Mouse (Mus musculus) forebrain, embryonic 16.5 days (tissue): ENCODE measurements at regions not wholly inside any gene's neighbourhood (a gene's known extent, or its start where the extent isn't known, plus 50 kb on each side); places are given as distances from the start of the nearest gene placed in this dataset.

Source experiments
- ATAC-seq: fragments of 200-750 bp; cut with Nextera tagmentation; 2 replicates; pipeline ENCODE4 v1.8.0; 2017; ENCODE audit warnings: mild to moderate bottlenecking, moderate library complexity
- H3K27ac ChIP-seq: fragments of 300-500 bp; sonication (generic); 2 replicates; pipeline ENCODE4 v1.5.1; 2014; ENCODE audit warnings: low read length, control low read depth
- H3K27me3 ChIP-seq: fragments of 300-500 bp; sonication (generic); replicated peaks from 2 replicates; pipeline ENCODE4 v1.6.1; 2014; ENCODE audit warnings: low read length; ENCODE audit not compliant: control insufficient read depth, insufficient read depth
- H3K36me3 ChIP-seq: fragments of 300-500 bp; sonication (generic); 2 replicates; pipeline ENCODE4 v1.6.1; 2014; ENCODE audit not compliant: control insufficient read depth, insufficient read depth
- H3K4me1 ChIP-seq: fragments of 300-500 bp; sonication (generic); replicated peaks from 2 replicates; pipeline ENCODE4 v1.6.1; 2014; ENCODE audit warnings: low read length; ENCODE audit not compliant: control insufficient read depth, insufficient read depth
- H3K4me2 ChIP-seq: fragments of 300-500 bp; sonication (generic); 2 replicates; pipeline ENCODE4 v1.6.1; 2014; ENCODE audit warnings: mild to moderate bottlenecking, low read length, control low read depth
- H3K4me3 ChIP-seq: fragments of 300-500 bp; sonication (generic); replicated peaks from 2 replicates; pipeline ENCODE4 v1.5.1; 2014; ENCODE audit warnings: mild to moderate bottlenecking, low read length, control low read depth
- H3K9ac ChIP-seq: fragments of 300-500 bp; sonication (generic); replicated peaks from 2 replicates; pipeline ENCODE4 v1.6.1; 2014; ENCODE audit warnings: low read depth, low read length, control low read depth
- H3K9me3 ChIP-seq: fragments of 300-500 bp; sonication (generic); 2 replicates; pipeline ENCODE4 v1.6.1; 2016; ENCODE audit warnings: low read length; ENCODE audit not compliant: control insufficient read depth
- WGBS: fragments of 180-500 bp; shearing (Covaris S2); extraction: QIAGEN DNeasy Blood & Tissue Kit; methylation state at CpG from one replicate; pipeline ENCODE4 v1.1.7; 2014; 5-methylcytosine and 5-hydroxymethylcytosine counted together

- no peak overlapping the region for H3K4me2 ChIP-seq
- H3K4me1 ChIP-seq: peaks cover 12% of the 10 kb centered on the region
- no peak for ATAC-seq
- no peak overlapping the region for H3K9ac ChIP-seq
- H3K9me3 ChIP-seq: no peaks in the 10 kb centered on the region
- no peaks in the 10 kb centered on the region for H3K27me3 ChIP-seq
- 77% methylated on average over 2 of the region's 2 CpGs for WGBS
- no peak overlapping the region for H3K4me3 ChIP-seq
- H3K27ac ChIP-seq: no peak overlapping the region
- no peaks in the 10 kb centered on the region for H3K36me3 ChIP-seq
Observed at GRCm38 (mm10) chr2:61288246-61288645, 290.1 kb upstream of the Tank start.

GRCm38 (mm10) chr2:61284706-61285105 lies 293.7 kb upstream of the Tank start:
- Histone ChIP-seq H3K27me3 (no peaks in the 10 kb centered on the region), H3K9me3 (no peaks in the 10 kb centered on the region), H3K36me3 (no peaks in the 10 kb centered on the region), H3K9ac (no peak overlapping the region), H3K27ac (no peak overlapping the region), H3K4me1 (peaks cover 12% of the 10 kb centered on the region), H3K4me2 (no peak overlapping the region; the same call in 1 of the 2 replicates), H3K4me3 (no peak overlapping the region)
- ATAC-seq: no peak
- WGBS: 46% methylated on average over 6 of the region's 6 CpGs

GRCm38 (mm10) chr2:61283829-61284601 lies 294.4 kb upstream of the Tank start:
- H3K4me2 ChIP-seq: peak overlapping the region; percentile 55
- H3K4me3 ChIP-seq: peak overlapping the region; percentile 32
- no peaks in the 10 kb centered on the region for H3K36me3 ChIP-seq
- peak; percentile 75 for ATAC-seq
- H3K4me1 ChIP-seq: peaks cover 12% of the 10 kb centered on the region
- H3K9ac ChIP-seq: no peak overlapping the region; the same call in 1 of the 2 replicates
- whole genome bisulfite sequencing: 14% methylated on average over 9 of the region's 9 CpGs
- H3K27me3 ChIP-seq: no peaks in the 10 kb centered on the region
- H3K27ac ChIP-seq: 0 out of 2 replicates have a peak overlapping the region, but pooled peaks have one; percentile 3
- no peaks in the 10 kb centered on the region for H3K9me3 ChIP-seq

GRCm38 (mm10) chr2:61272721-61273120 lies 305.7 kb upstream of the Tank start:
- Histone ChIP-seq H3K4me3 (no peak overlapping the region), H3K27ac (no peak overlapping the region), H3K27me3 (no peaks in the 10 kb centered on the region), H3K4me1 (no peaks in the 10 kb centered on the region), H3K4me2 (no peak overlapping the region), H3K9me3 (no peaks in the 10 kb centered on the region), H3K9ac (no peak overlapping the region), H3K36me3 (no peaks in the 10 kb centered on the region)
- no peak for ATAC-seq
- 89% methylated on average over 5 of the region's 5 CpGs for WGBS

- no peak for ATAC-seq
- H3K27me3 ChIP-seq: no peaks in the 10 kb centered on the region
- 92% methylated on average over 3 of the region's 3 CpGs for WGBS
- H3K27ac ChIP-seq: no peak overlapping the region
- no peaks in the 10 kb centered on the region for H3K36me3 ChIP-seq
- no peak overlapping the region for H3K4me2 ChIP-seq
- no peak overlapping the region for H3K9ac ChIP-seq
- H3K4me3 ChIP-seq: no peak overlapping the region
- H3K9me3 ChIP-seq: no peaks in the 10 kb centered on the region
- H3K4me1 ChIP-seq: no peaks in the 10 kb centered on the region
Observed at GRCm38 (mm10) chr2:61267706-61268105, 304.7 kb upstream of the Rbms1 start.

GRCm38 (mm10) chr2:61250068-61250800 lies 287.2 kb upstream of the Rbms1 start:
- no peak overlapping the region for H3K4me2 ChIP-seq
- H3K9ac ChIP-seq: no peak overlapping the region
- H3K27ac ChIP-seq: no peak overlapping the region
- ATAC-seq: no peak
- no peak overlapping the region for H3K4me3 ChIP-seq
- H3K4me1 ChIP-seq: no peaks in the 10 kb centered on the region
- H3K27me3 ChIP-seq: no peaks in the 10 kb centered on the region; the same call in 1 of the 2 replicates
- no peaks in the 10 kb centered on the region for H3K36me3 ChIP-seq
- 31% methylated on average over 9 of the region's 9 CpGs for WGBS
- no peaks in the 10 kb centered on the region for H3K9me3 ChIP-seq

GRCm38 (mm10) chr2:61247956-61248355 lies 285.0 kb upstream of the Rbms1 start:
- WGBS: 86% methylated on average over 4 of the region's 4 CpGs
- no peak overlapping the region for H3K27ac ChIP-seq
- H3K27me3 ChIP-seq: no peaks in the 10 kb centered on the region; the same call in 1 of the 2 replicates
- no peak overlapping the region for H3K9ac ChIP-seq
- ATAC-seq: no peak
- H3K4me1 ChIP-seq: no peaks in the 10 kb centered on the region
- H3K4me3 ChIP-seq: no peak overlapping the region
- no peaks in the 10 kb centered on the region for H3K36me3 ChIP-seq
- H3K9me3 ChIP-seq: no peaks in the 10 kb centered on the region
- H3K4me2 ChIP-seq: no peak overlapping the region

- Histone ChIP-seq H3K9ac (no peak overlapping the region), H3K4me3 (no peak overlapping the region), H3K4me1 (no peaks in the 10 kb centered on the region), H3K27me3 (no peaks in the 10 kb centered on the region; the same call in 1 of the 2 replicates), H3K27ac (no peak overlapping the region), H3K4me2 (no peak overlapping the region), H3K9me3 (no peaks in the 10 kb centered on the region), H3K36me3 (no peaks in the 10 kb centered on the region)
- WGBS: 29% methylated on average over 2 of the region's 2 CpGs
- ATAC-seq: no peak
Observed at GRCm38 (mm10) chr2:61247336-61247735, 284.3 kb upstream of the Rbms1 start.

- H3K36me3 ChIP-seq: no peaks in the 10 kb centered on the region
- H3K27ac ChIP-seq: no peak overlapping the region
- no peak overlapping the region for H3K9ac ChIP-seq
- no peaks in the 10 kb centered on the region for H3K9me3 ChIP-seq
- H3K27me3 ChIP-seq: no peaks in the 10 kb centered on the region; the same call in 1 of the 2 replicates
- H3K4me3 ChIP-seq: no peak overlapping the region
- no peak for ATAC-seq
- H3K4me1 ChIP-seq: no peaks in the 10 kb centered on the region
- H3K4me2 ChIP-seq: no peak overlapping the region
- WGBS: 11% methylated on average over 3 of the region's 3 CpGs
Observed at GRCm38 (mm10) chr2:61246691-61247258, 283.8 kb upstream of the Rbms1 start.
